Mouse (Mus musculus) CH12.LX (cell line): Measurements from ENCODE around the gene Zfp385c. TPM values are rescaled to one million over a fixed set of nuclear protein-coding genes. Genes with fewer than 3 reads are reported as not detected.

Source experiments
- DNase-seq: peaks from one replicate; pipeline ENCODE4 v3.0.0-alpha.2; 2013; ENCODE audit errors: extremely low read depth
- H3K27ac ChIP-seq: 2 replicates; pipeline ENCODE4 v1.5.1; 2012; ENCODE audit warnings: low read depth, mild to moderate bottlenecking, control low read depth, moderate library complexity; ENCODE audit not compliant: insufficient read depth
- H3K27me3 ChIP-seq: replicated peaks from 2 replicates; pipeline ENCODE3; 2012; ENCODE audit warnings: inconsistent platforms
- H3K36me3 ChIP-seq, 2 experiments: replicated peaks in 1 of 2; 2 replicates each; pipeline versions ENCODE3 to v1.6.1; 2012; ENCODE audit warnings: inconsistent platforms in 1 of 2, low read length in 1 of 2, mild to moderate bottlenecking in 1 of 2, mixed read lengths in 1 of 2, moderate library complexity in 1 of 2; ENCODE audit not compliant: control insufficient read depth in 1 of 2, insufficient read depth in 1 of 2
- H3K4me1 ChIP-seq, 2 experiments: 2 replicates each; pipeline ENCODE4 v1.6.1; 2012; ENCODE audit warnings: inconsistent platforms in 1 of 2, moderate library complexity in 1 of 2; ENCODE audit not compliant: insufficient read depth in 2 of 2, control insufficient read depth in 1 of 2
- H3K4me2 ChIP-seq: 2 replicates; pipeline ENCODE4 v1.6.1; 2012; ENCODE audit warnings: low read depth, mild to moderate bottlenecking, control low read depth; ENCODE audit not compliant: poor library complexity, insufficient read depth, severe bottlenecking
- H3K4me3 ChIP-seq, 3 experiments: fragments of 150-350 bp in 1 of 3; sonication (generic) in 1 of 3; replicated peaks in 1 of 3; 2 replicates each; pipeline versions ENCODE3 to v1.5.1; 2011 to 2012; ENCODE audit warnings: low read depth in 2 of 3, low read length in 2 of 3, mild to moderate bottlenecking in 2 of 3, moderate library complexity in 2 of 3, control low read depth in 1 of 3, improper control_type of control experiment in 1 of 3, inconsistent platforms in 1 of 3, mixed read lengths in 1 of 3; ENCODE audit not compliant: poor library complexity in 1 of 3
- H3K79me2 ChIP-seq: replicated peaks from 2 replicates; pipeline ENCODE4 v1.6.1; 2012; ENCODE audit warnings: mild to moderate bottlenecking, moderate library complexity; ENCODE audit not compliant: control insufficient read depth, poor library complexity, insufficient read depth, severe bottlenecking; ENCODE audit errors: extremely low read depth
- H3K9ac ChIP-seq: 2 replicates; pipeline ENCODE4 v1.6.1; 2012; ENCODE audit warnings: low read depth, mild to moderate bottlenecking, control low read depth, moderate library complexity; ENCODE audit not compliant: insufficient read depth
- H3K9me3 ChIP-seq: replicated peaks from 2 replicates; pipeline ENCODE3; 2012; ENCODE audit warnings: low read length, inconsistent platforms, mixed read lengths
- CTCF ChIP-seq, 2 experiments: IDR thresholded peaks in 1 of 2; conservative IDR thresholded peaks in 1 of 2; 2 replicates each; pipeline ENCODE4 v1.5.1; 2011 to 2012; ENCODE audit warnings: low read depth in 2 of 2, low read length in 2 of 2, improper control_type of control experiment in 1 of 2, inconsistent platforms in 1 of 2, mild to moderate bottlenecking in 1 of 2, moderate library complexity in 1 of 2
- E2F4 ChIP-seq: IDR thresholded peaks from 2 replicates; pipeline ENCODE4 v1.6.1; 2011; ENCODE audit warnings: low read depth, low read length, improper control_type of control experiment; ENCODE audit not compliant: insufficient replicate concordance
- ELF1 ChIP-seq: IDR thresholded peaks from 2 replicates; pipeline ENCODE4 v1.6.1; 2014; ENCODE audit warnings: low read depth, mild to moderate bottlenecking, inconsistent platforms, low read length, improper control_type of control experiment
- GABPA ChIP-seq: IDR thresholded peaks from 2 replicates; pipeline ENCODE4 v1.6.1; 2012; ENCODE audit warnings: low read depth, low read length, improper control_type of control experiment, inconsistent platforms; ENCODE audit not compliant: insufficient replicate concordance
- IRF4 ChIP-seq: IDR thresholded peaks from 2 replicates; pipeline ENCODE4 v1.6.1; 2014; ENCODE audit warnings: low read depth, mild to moderate bottlenecking, inconsistent platforms, low read length, improper control_type of control experiment
- JUN ChIP-seq: IDR thresholded peaks from 2 replicates; pipeline ENCODE4 v1.6.1; 2011; ENCODE audit warnings: low read depth, mild to moderate bottlenecking, low read length, improper control_type of control experiment, moderate library complexity; ENCODE audit not compliant: insufficient read depth
- KAT2A ChIP-seq: IDR thresholded peaks from 2 replicates; pipeline ENCODE4 v1.6.1; 2012; ENCODE audit warnings: low read length, improper control_type of control experiment, inconsistent platforms; ENCODE audit not compliant: insufficient replicate concordance
- MAZ ChIP-seq: IDR thresholded peaks from 2 replicates; pipeline ENCODE4 v1.6.1; 2012; ENCODE audit warnings: low read depth, mild to moderate bottlenecking, inconsistent platforms, low read length, improper control_type of control experiment, moderate library complexity
- MEF2A ChIP-seq: IDR thresholded peaks from 2 replicates; pipeline ENCODE4 v1.6.1; 2014; ENCODE audit warnings: low read depth, mild to moderate bottlenecking, inconsistent platforms, low read length, improper control_type of control experiment, borderline replicate concordance
- MXI1 ChIP-seq: IDR thresholded peaks from 2 replicates; pipeline ENCODE4 v1.6.1; 2011; ENCODE audit warnings: mild to moderate bottlenecking, low read depth, low read length, improper control_type of control experiment
- MYC ChIP-seq: IDR thresholded peaks from 2 replicates; pipeline ENCODE4 v1.6.1; 2011; ENCODE audit warnings: low read depth, mild to moderate bottlenecking, improper control_type of control experiment, low read length
- POLR2AphosphoS2 ChIP-seq: IDR thresholded peaks from 2 replicates; pipeline ENCODE4 v1.6.1; 2011; ENCODE audit warnings: low read depth, low read length, improper control_type of control experiment
- RAD21 ChIP-seq: IDR thresholded peaks from 2 replicates; pipeline ENCODE4 v1.6.1; 2011; ENCODE audit warnings: low read depth, mild to moderate bottlenecking, low read length, improper control_type of control experiment, moderate library complexity
- RCOR1 ChIP-seq: conservative IDR thresholded peaks from 2 replicates; pipeline ENCODE4 v1.6.1; 2012; ENCODE audit warnings: low read depth, mild to moderate bottlenecking, inconsistent platforms, low read length, improper control_type of control experiment
- SMC3 ChIP-seq: IDR thresholded peaks from 2 replicates; pipeline ENCODE4 v1.6.1; 2011; ENCODE audit warnings: low read depth, low read length, improper control_type of control experiment
- TBP ChIP-seq: conservative IDR thresholded peaks from 2 replicates; pipeline ENCODE4 v1.6.1; 2011; ENCODE audit warnings: low read depth, low read length, improper control_type of control experiment
- USF1 ChIP-seq: IDR thresholded peaks from 2 replicates; pipeline ENCODE4 v1.6.1; 2014; ENCODE audit warnings: low read depth, mild to moderate bottlenecking, inconsistent platforms, low read length, improper control_type of control experiment
- ZC3H11A ChIP-seq: IDR thresholded peaks from 2 replicates; pipeline ENCODE4 v1.6.1; 2012; ENCODE audit warnings: low read depth, mild to moderate bottlenecking, inconsistent platforms, low read length, improper control_type of control experiment
- ZKSCAN1 ChIP-seq: IDR thresholded peaks from 2 replicates; pipeline ENCODE4 v1.6.1; 2012; ENCODE audit warnings: low read depth, inconsistent platforms, low read length, improper control_type of control experiment, borderline replicate concordance
- dilution Hi-C: fragments of 300-500 bp; cut with MboI; formaldehyde crosslinking; loops from 2 replicates; pipeline ENCODE4 v1.14.3; 2020; ENCODE audit warnings: low sequenced_read_pairs; ENCODE audit not compliant: extremely low pct_unique_long_range_greater_than_20kb, extremely low pct_ligation_motif_present
- in situ Hi-C: fragments of 300-500 bp; cut with MboI; formaldehyde crosslinking; loops from 3 replicates; pipeline ENCODE4 v1.14.3; 2019; ENCODE audit warnings: low sequenced_read_pairs, low pct_ligation_motif_present, low pct_unique_long_range_greater_than_20kb, mixed read lengths
- polyA plus RNA-seq: library from polyadenylated mRNA; unstranded; fragments of >175 nt; gene quantifications from 2 replicates; pipeline ENCODE4 v1.2.1, GENCODE M21; 2012; ENCODE audit warnings: low read depth; ENCODE audit not compliant: insufficient read length
- total RNA-seq, 2 experiments: library from RNA; depleted of rRNA; stranded (reverse); fragments of 300-350 nt in 1 of 2; fragments of >200 nt in 1 of 2; gene quantifications; 2 replicates each; pipeline ENCODE4 v1.2.3; 2012 to 2014

The Zfp385c gene
- total and polyA plus RNA-seq, 3 experiments = 0.08 to 0.14 TPM; not detected in 1

DNA sequence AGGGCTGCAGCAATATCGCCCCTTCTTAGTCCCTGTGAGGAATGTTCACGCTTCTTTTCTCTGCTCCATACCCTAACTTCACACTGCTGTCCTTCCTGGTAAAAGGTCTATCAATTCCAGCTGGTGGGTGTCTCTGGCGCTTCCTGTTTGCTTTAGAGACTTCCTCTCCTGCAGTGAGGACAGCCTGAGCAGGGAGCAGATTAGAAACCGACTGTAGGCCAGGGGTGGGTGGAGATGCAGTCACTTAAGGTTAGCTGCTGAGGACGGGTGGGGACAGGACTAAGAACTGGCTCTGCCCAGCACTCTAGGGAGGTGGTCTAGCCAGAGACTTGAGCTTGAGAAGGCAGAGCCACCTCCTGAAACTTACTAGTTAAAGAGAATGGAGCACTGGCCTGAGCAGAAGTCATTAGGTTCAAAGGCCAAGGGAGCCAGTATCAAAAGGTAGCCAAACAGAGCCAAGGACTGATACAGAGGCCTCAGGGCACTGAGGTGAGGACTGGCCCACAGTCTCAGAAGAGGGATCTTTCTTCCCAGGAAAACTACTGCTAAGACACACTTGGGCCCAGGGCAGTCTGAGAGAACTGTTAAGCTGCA is 32.8 kb upstream of the Zfp385c start:
- H3K36me3 ChIP-seq = peaks cover 6 to 77% of the 10 kb centered on the region in 2 experiments
- dilution Hi-C loops = no loop called here
- no peak for DNase-seq
- H3K4me3 ChIP-seq = no peak overlapping the region
- H3K4me2 ChIP-seq = no peak overlapping the region
- no peak overlapping the region for H3K9ac ChIP-seq
- no peaks in the 10 kb centered on the region for H3K9me3 ChIP-seq
- TF ChIP-seq SMC3 (no peak), ZC3H11A (no peak), MAZ (no peak), CTCF (conservative IDR thresholded peaks at IDR 0.05 in 1 of 2, IDR thresholded peaks at IDR 0.05 in 1 of 2; ENCODE audit: low read depth in 2 of 2, low read length in 2 of 2) (no peak), JUN (no peak), MEF2A (no peak), KAT2A (no peak), GABPA (no peak), TBP (no peak), RAD21 (no peak), MXI1 (no peak), ELF1 (no peak), E2F4 (no peak), USF1 (no peak), RCOR1 (no peak), MYC (no peak), ZKSCAN1 (no peak), IRF4 (no peak)
- no peaks in the 10 kb centered on the region for H3K27me3 ChIP-seq
- peaks cover 61% of the 10 kb centered on the region for H3K79me2 ChIP-seq
- H3K4me1 ChIP-seq = peaks cover 6 to 85% of the 10 kb centered on the region in 2 experiments; a peak in 3 of 4 replicates
- H3K27ac ChIP-seq = no peak overlapping the region
- in situ Hi-C loops = no loop called here

GRCm38 (mm10) chr11:100722493-100723028 is 30.3 kb upstream of the Zfp385c start:
- H3K9me3 ChIP-seq = no peaks in the 10 kb centered on the region
- H3K79me2 ChIP-seq = peaks cover 50% of the 10 kb centered on the region
- H3K4me1 ChIP-seq = peaks cover 8 to 67% of the 10 kb centered on the region in 2 experiments
- no peak overlapping the region for H3K4me2 ChIP-seq
- peaks cover 25 to 81% of the 10 kb centered on the region in 2 experiments for H3K36me3 ChIP-seq
- in situ Hi-C loops (no loop called here), dilution Hi-C loops (no loop called here)
- TF ChIP-seq POLR2AphosphoS2 = no peak
- TF ChIP-seq, all 38 proteins: peak for 0
- no peak overlapping the region for H3K27ac ChIP-seq
- H3K9ac ChIP-seq = no peak overlapping the region
- H3K4me3 ChIP-seq = no peak overlapping the region
- H3K27me3 ChIP-seq = no peaks in the 10 kb centered on the region
- no peak for DNase-seq
